Mouse (Mus musculus): Measurements from ENCODE around the gene Cst8. TPM values are rescaled to one million over a fixed set of nuclear protein-coding genes. Genes with fewer than 3 reads are reported as not detected.

Gene Cst8
- polyA plus RNA-seq, 1 experiment from 2014 or later = 35.6 TPM

DNA sequence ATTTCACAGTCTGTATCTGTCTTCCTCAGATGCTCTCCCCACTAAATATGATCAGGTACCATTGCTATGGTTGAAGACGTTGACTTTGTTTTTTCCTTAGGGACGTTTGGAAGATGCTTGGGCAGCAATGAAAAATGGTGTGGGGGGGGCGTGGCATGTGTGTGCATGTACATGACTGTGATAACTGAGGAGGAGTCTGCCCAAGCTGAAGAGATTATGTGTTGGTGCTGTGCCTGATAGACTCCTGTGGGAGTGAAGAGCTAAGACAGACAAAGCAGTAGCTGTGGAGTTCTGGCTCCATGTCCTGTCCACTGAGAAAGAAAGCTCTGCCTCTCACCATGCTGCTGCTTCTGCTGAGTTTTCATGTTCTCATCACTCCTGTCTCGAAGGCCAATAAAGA, 36.3 kb downstream of the Cst8 start, which contains the start of gene Cst9:
Gene Cst9, plus strand, starts transcription at position 236 of the 400 bp plus-strand sequence.
- Histone ChIP-seq H3K4me2 (replicated peaks; ENCODE audit: low read depth) (no peak within 1 kb of the TSS), H3K9ac (ENCODE audit: low read length) (no peak within 1 kb of the TSS), H3K4me1 (replicated peaks; ENCODE audit: control insufficient read depth, insufficient read depth) (no peaks in the 10 kb centered on the region), H3K9me3 (ENCODE audit: control insufficient read depth, low read length) (no peaks in the 10 kb centered on the region), H3K27ac (replicated peaks) (no peak within 1 kb of the TSS), H3K36me3 (ENCODE audit: control insufficient read depth, insufficient read depth, low read length) (no peaks in the 10 kb centered on the region), H3K27me3 (ENCODE audit: control insufficient read depth, insufficient read depth, low read length) (no peaks in the 10 kb centered on the region), H3K4me3 (ENCODE audit: low read depth, low read length) (no peak within 1 kb of the TSS)
- 40% methylated on average over 4 of the region's 4 CpGs for WGBS
- ATAC-seq (ENCODE audit: low FRiP score, low TSS enrichment) (no peak), DNase-seq (ENCODE audit: low spot score) (no peak)
- TF ChIP-seq EP300 (optimal IDR thresholded peaks at IDR 0.05) (no peak), CTCF (IDR thresholded peaks at IDR 0.05; ENCODE audit: low read depth) (no peak)

DNA sequence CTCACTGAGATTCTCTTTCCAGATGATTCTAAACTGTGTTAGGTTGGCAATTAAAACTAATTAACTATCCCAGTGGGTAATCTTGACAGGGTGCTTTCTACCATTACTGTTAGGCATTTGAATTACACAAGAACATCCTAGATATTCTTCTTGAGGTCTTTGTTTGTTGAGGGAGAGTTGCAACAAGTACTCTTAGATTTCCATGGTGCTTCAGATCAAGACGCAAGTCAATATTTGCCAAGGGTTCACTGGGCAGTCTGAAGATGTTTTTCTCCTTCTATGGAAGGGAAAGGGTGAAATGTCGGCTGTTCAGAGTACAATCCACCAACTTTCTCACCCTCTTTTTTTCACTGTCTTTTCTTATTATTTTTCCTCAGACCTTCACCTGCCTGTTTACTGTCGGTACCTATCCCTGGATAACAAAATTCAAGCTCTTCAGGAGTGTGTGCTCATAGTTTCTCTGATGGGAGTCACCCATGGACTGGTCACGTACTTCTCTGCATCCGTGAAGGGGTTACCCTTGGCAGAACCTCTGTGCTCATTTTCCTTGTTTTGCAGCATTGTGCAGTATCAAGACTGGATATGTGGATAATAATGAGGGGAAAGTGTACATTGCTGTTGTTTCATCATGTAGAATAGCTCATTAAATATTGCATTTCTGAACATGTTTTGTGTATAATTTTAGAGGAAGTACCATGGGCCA, 39.6 kb downstream of the Cst8 start:
- Histone ChIP-seq H3K4me3 (ENCODE audit: low read depth, low read length) (no peak overlapping the region), H3K4me1 (replicated peaks; ENCODE audit: control insufficient read depth, insufficient read depth) (no peaks in the 10 kb centered on the region), H3K27me3 (ENCODE audit: control insufficient read depth, insufficient read depth, low read length) (no peaks in the 10 kb centered on the region), H3K27ac (replicated peaks) (no peak overlapping the region), H3K4me2 (replicated peaks; ENCODE audit: low read depth) (no peak overlapping the region), H3K9me3 (ENCODE audit: control insufficient read depth, low read length) (no peaks in the 10 kb centered on the region), H3K9ac (ENCODE audit: low read length) (no peak overlapping the region), H3K36me3 (ENCODE audit: control insufficient read depth, insufficient read depth, low read length) (no peaks in the 10 kb centered on the region)
- 77% methylated on average over 5 of the region's 5 CpGs for WGBS
- ATAC-seq (ENCODE audit: low FRiP score, low TSS enrichment) = no peak
- TF ChIP-seq CTCF (IDR thresholded peaks at IDR 0.05; ENCODE audit: low read depth) (no peak), EP300 (optimal IDR thresholded peaks at IDR 0.05) (no peak)
- DNase-seq (ENCODE audit: low spot score) = no peak

DNA sequence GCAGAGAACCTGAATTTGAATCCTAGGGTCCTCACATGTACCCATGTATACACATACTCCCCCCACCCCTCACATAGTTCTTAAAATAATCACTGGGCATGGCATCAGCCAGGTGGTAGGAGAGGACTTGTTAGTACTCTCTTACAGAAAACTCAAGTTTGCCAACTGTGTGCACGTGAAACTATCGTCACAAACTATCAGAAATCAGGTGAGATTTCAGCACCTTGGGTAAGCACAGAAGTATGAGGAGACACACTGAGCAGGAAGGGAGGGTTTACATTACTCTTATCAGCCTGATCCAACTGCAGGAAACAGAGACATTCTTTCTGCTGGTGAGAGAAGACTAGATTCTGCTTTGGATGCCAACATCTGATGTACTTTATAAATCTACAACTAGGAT, 40.6 kb downstream of the Cst8 start:
- no peaks in the 10 kb centered on the region for H3K9me3 ChIP-seq (ENCODE audit: control insufficient read depth, low read length)
- 76% methylated on average over 2 of the region's 2 CpGs for whole genome bisulfite sequencing
- TF ChIP-seq CTCF (IDR thresholded peaks at IDR 0.05; ENCODE audit: low read depth) (no peak), EP300 (optimal IDR thresholded peaks at IDR 0.05) (no peak)
- DNase-seq (ENCODE audit: low spot score) = no peak
- no peaks in the 10 kb centered on the region for H3K4me1 ChIP-seq (replicated peaks; ENCODE audit: control insufficient read depth, insufficient read depth)
- no peak overlapping the region for H3K27ac ChIP-seq (replicated peaks)
- no peak for ATAC-seq (ENCODE audit: low FRiP score, low TSS enrichment)
- no peaks in the 10 kb centered on the region for H3K27me3 ChIP-seq (ENCODE audit: control insufficient read depth, insufficient read depth, low read length)
- no peak overlapping the region for H3K9ac ChIP-seq (ENCODE audit: low read length)
- H3K36me3 ChIP-seq (ENCODE audit: control insufficient read depth, insufficient read depth, low read length) = no peaks in the 10 kb centered on the region
- no peak overlapping the region for H3K4me3 ChIP-seq (ENCODE audit: low read depth, low read length)
- H3K4me2 ChIP-seq (replicated peaks; ENCODE audit: low read depth) = no peak overlapping the region

DNA sequence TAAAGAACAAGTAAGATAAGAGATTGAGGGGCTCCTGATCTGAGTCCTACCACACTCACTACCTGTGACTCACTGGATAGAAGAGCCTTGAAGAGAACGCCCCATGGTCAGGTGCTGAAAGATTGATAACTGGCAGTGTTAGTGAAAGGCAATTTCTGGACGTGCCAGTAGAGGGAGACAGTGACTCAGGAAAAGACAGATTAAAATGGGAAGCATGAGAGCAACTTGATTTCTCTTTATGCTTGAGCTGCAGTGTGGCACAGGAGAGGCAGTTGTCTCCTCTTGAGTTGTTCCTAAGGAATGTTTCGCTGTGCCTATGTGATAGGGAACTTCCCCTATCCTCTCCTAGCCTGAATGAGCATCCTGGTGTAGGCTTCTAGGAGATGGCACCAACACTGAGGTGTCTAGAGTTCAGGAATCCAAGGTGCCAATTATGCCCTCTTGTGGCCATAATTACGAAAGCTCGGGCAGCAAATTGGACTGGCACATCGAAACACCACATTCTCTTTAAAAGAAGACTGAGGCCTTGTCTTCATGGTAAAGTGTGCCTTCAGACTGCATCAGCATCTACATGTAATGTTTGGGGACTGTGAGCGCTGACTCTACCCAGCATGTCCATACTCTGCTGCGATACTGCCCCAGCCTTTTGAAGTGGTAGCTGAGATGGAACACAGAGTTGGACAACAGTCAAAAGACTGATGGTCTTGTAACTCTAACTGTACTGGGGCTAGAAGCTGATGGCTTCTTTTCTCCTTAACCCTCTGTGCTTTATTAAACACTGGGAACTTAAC, 52.7 kb downstream of the Cst8 start:
- no peaks in the 10 kb centered on the region for H3K9me3 ChIP-seq (ENCODE audit: control insufficient read depth, low read length)
- H3K4me1 ChIP-seq (replicated peaks; ENCODE audit: control insufficient read depth, insufficient read depth) = no peaks in the 10 kb centered on the region
- no peaks in the 10 kb centered on the region for H3K27me3 ChIP-seq (ENCODE audit: control insufficient read depth, insufficient read depth, low read length)
- no peak overlapping the region for H3K27ac ChIP-seq (replicated peaks)
- 45% methylated on average over 8 of the region's 8 CpGs for WGBS
- TF ChIP-seq EP300 (optimal IDR thresholded peaks at IDR 0.05) = no peak
- peak; percentile 89 for TF ChIP-seq CTCF (IDR thresholded peaks at IDR 0.05; ENCODE audit: low read depth)
- H3K9ac ChIP-seq (ENCODE audit: low read length) = no peak overlapping the region
- DNase-seq (ENCODE audit: low spot score) (peak; percentile 79), ATAC-seq (ENCODE audit: low FRiP score, low TSS enrichment) (peak; percentile 91)
- H3K36me3 ChIP-seq (ENCODE audit: control insufficient read depth, insufficient read depth, low read length) = no peaks in the 10 kb centered on the region
- no peak overlapping the region for H3K4me2 ChIP-seq (replicated peaks; ENCODE audit: low read depth)
- no peak overlapping the region for H3K4me3 ChIP-seq (ENCODE audit: low read depth, low read length)

Other genes starting within 250 kb of the Cst8 start
- gene Nxt1, start 126.2 kb upstream of the Cst8 start, polyA plus RNA-seq (2015; fragmentation: Nextera tagmentation; extraction: Ambion mirVana) = 54.4 and 57.1 TPM in 2 replicates
- 8.0 and 9.4 TPM in 2 replicates for gene Gzf1, start 117.8 kb upstream of the Cst8 start, polyA plus RNA-seq (2015; fragmentation: Nextera tagmentation; extraction: Ambion mirVana)
- gene Napb, start 66.3 kb upstream of the Cst8 start, polyA plus RNA-seq (2015; fragmentation: Nextera tagmentation; extraction: Ambion mirVana) = 2.2 and 2.4 TPM in 2 replicates
- gene Cstl1, start 48.4 kb upstream of the Cst8 start, polyA plus RNA-seq (2015; fragmentation: Nextera tagmentation; extraction: Ambion mirVana) = not detected in 2 replicates
- 0.98 and 1.2 TPM in 2 replicates for gene Cst11, start 27.3 kb upstream of the Cst8 start, polyA plus RNA-seq (2015; fragmentation: Nextera tagmentation; extraction: Ambion mirVana)
- not detected in 2 replicates for gene 8030411F24Rik, start 16.8 kb upstream of the Cst8 start, polyA plus RNA-seq (2015; fragmentation: Nextera tagmentation; extraction: Ambion mirVana)
- gene Cst12, start 9.4 kb upstream of the Cst8 start, polyA plus RNA-seq (2015; fragmentation: Nextera tagmentation; extraction: Ambion mirVana) = 0.25 TPM in 1 of 2 replicates, not detected in the other
- 0.17 TPM in 1 of 2 replicates, not detected in the other for gene Cst13, start 21.3 kb downstream of the Cst8 start, polyA plus RNA-seq (2015; fragmentation: Nextera tagmentation; extraction: Ambion mirVana)
- gene Cst9, start 36.4 kb downstream of the Cst8 start, polyA plus RNA-seq (2015; fragmentation: Nextera tagmentation; extraction: Ambion mirVana) = not detected in 2 replicates
- not detected in 2 replicates for gene 9230104L09Rik, start 66.3 kb downstream of the Cst8 start, polyA plus RNA-seq (2015; fragmentation: Nextera tagmentation; extraction: Ambion mirVana)
- 595 and 599 TPM in 2 replicates for gene Cst3, start 76.9 kb downstream of the Cst8 start, polyA plus RNA-seq (2015; fragmentation: Nextera tagmentation; extraction: Ambion mirVana)
- gene Gm1330, start 204.5 kb downstream of the Cst8 start, polyA plus RNA-seq (2015; fragmentation: Nextera tagmentation; extraction: Ambion mirVana) = not detected in 2 replicates
- not detected in 2 replicates for gene Gm10750, start 218.5 kb downstream of the Cst8 start, polyA plus RNA-seq (2015; fragmentation: Nextera tagmentation; extraction: Ambion mirVana)

All from stomach, postnatal 0 days (tissue).